Mouse (Mus musculus): Measurements from ENCODE around the gene Rab28. TPM values are rescaled to one million over a fixed set of nuclear protein-coding genes. Genes with fewer than 3 reads are reported as not detected.

Rab28 gene
- polyA plus RNA-seq (2015; fragmentation: Nextera tagmentation; extraction: Ambion mirVana), result 59.4 and 60.2 TPM in 2 replicates

GRCm38 (mm10) chr5:41708051-41708630 lies at the start of gene Rab28:
Gene Rab28 (minus strand): TSS chr5:41708157.
- H3K27me3 ChIP-seq (replicated peaks; ENCODE audit: control insufficient read depth, insufficient read depth, low read length), result no peaks in the 10 kb centered on the region
- H3K9ac ChIP-seq (ENCODE audit: low read depth, low read length), result peak within 1 kb of the TSS; percentile 87
- whole genome bisulfite sequencing, result 0% methylated on average over 34 of the region's 34 CpGs
- peaks cover 7% of the 10 kb centered on the region for H3K4me1 ChIP-seq (ENCODE audit: control insufficient read depth, insufficient read depth, low read depth, low read length)
- H3K4me3 ChIP-seq (ENCODE audit: low read length), result peak within 1 kb of the TSS; percentile 72
- peak; percentile 96 for ATAC-seq
- H3K36me3 ChIP-seq (ENCODE audit: control insufficient read depth, insufficient read depth, low read length), result no peaks in the 10 kb centered on the region
- H3K9me3 ChIP-seq (ENCODE audit: control insufficient read depth, low read length), result no peaks in the 10 kb centered on the region
- H3K27ac ChIP-seq (ENCODE audit: low read depth, low read length), result peak within 1 kb of the TSS; percentile 90
- H3K4me2 ChIP-seq (ENCODE audit: low read length), result peak within 1 kb of the TSS; percentile 96

- Histone ChIP-seq H3K4me3 (ENCODE audit: low read length) (no peak overlapping the region), H3K27me3 (replicated peaks; ENCODE audit: control insufficient read depth, insufficient read depth, low read length) (peaks cover 66% of the 10 kb centered on the region), H3K36me3 (ENCODE audit: control insufficient read depth, insufficient read depth, low read length) (no peaks in the 10 kb centered on the region), H3K27ac (ENCODE audit: low read depth, low read length) (no peak overlapping the region), H3K4me1 (ENCODE audit: control insufficient read depth, insufficient read depth, low read depth, low read length) (peaks cover 7% of the 10 kb centered on the region), H3K9ac (ENCODE audit: low read depth, low read length) (no peak overlapping the region), H3K4me2 (ENCODE audit: low read length) (no peak overlapping the region), H3K9me3 (ENCODE audit: control insufficient read depth, low read length) (no peaks in the 10 kb centered on the region)
- no peak for ATAC-seq
- 7% methylated on average over 5 of the region's 5 CpGs for WGBS
Observed at GRCm38 (mm10) chr5:41757338-41757737, 49.4 kb upstream of the Rab28 start.

DNA sequence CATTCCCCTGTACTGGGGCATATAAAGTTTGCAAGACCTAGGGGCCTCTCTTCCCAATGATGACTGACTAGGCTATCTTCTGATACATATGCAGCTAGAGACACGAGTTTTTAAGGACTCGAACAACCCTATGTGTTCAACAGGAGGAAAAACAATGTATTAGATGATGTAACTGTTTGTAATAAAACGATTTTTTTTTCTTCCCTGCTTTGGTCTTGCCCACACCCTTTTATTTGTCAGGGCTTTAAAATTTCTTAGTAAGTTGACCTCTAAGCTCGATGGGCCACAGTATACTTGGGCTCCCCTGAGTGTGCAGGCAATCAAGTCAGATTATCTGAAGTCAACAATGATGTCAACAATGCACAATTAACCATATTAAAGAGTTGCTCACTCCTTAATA lies 48.4 kb upstream of the Rab28 start:
- no peak for ATAC-seq
- WGBS, result 5% methylated on average over 4 of the region's 4 CpGs
- H3K9me3 ChIP-seq (ENCODE audit: control insufficient read depth, low read length), result no peaks in the 10 kb centered on the region

DNA sequence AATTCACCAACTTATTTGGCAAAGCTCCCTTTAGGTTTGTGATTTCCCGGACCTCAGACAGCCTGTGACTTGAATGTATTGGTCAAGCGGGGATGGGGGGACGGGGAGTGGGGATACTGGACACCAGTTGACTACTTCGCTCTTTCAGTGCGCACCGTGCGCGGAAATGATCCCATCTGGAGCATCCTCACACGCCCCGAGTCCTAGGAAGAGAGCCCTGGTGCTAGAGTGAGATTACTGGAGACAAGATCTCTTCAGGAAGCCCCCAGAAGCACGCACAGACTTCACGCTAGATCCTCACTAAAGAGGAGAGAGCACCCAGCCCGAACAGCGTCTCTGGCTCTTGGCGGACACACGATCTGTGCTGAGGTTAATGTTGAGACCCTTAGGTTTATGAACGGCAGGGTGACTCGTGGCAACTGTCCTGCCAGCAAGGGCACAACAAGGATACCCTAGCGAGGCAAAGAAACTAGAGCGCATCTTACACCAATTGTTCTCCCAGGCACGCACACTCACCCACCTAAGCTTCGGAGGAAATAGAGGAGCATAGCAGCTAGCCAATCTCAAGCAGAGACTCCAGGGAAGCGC lies 47.5 kb upstream of the Rab28 start:
- Histone ChIP-seq H3K4me2 (ENCODE audit: low read length) (no peak overlapping the region), H3K27ac (ENCODE audit: low read depth, low read length) (no peak overlapping the region), H3K9me3 (ENCODE audit: control insufficient read depth, low read length) (no peaks in the 10 kb centered on the region), H3K9ac (ENCODE audit: low read depth, low read length) (no peak overlapping the region), H3K4me1 (ENCODE audit: control insufficient read depth, insufficient read depth, low read depth, low read length) (no peaks in the 10 kb centered on the region), H3K36me3 (ENCODE audit: control insufficient read depth, insufficient read depth, low read length) (no peaks in the 10 kb centered on the region), H3K4me3 (ENCODE audit: low read length) (no peak overlapping the region), H3K27me3 (replicated peaks; ENCODE audit: control insufficient read depth, insufficient read depth, low read length) (peaks cover 71% of the 10 kb centered on the region)
- ATAC-seq, result no peak
- 3% methylated on average over 23 of the region's 23 CpGs for WGBS

More for the DNA sequence above, 48.4 kb upstream of the Rab28 start:
- Histone ChIP-seq H3K4me2 (ENCODE audit: low read length) (no peak overlapping the region), H3K4me1 (ENCODE audit: control insufficient read depth, insufficient read depth, low read depth, low read length) (peaks cover under 1% of the 10 kb centered on the region), H3K36me3 (ENCODE audit: control insufficient read depth, insufficient read depth, low read length) (no peaks in the 10 kb centered on the region), H3K27me3 (replicated peaks; ENCODE audit: control insufficient read depth, insufficient read depth, low read length) (peaks cover 68% of the 10 kb centered on the region), H3K4me3 (ENCODE audit: low read length) (no peak overlapping the region), H3K9ac (ENCODE audit: low read depth, low read length) (no peak overlapping the region), H3K27ac (ENCODE audit: low read depth, low read length) (no peak overlapping the region)

DNA sequence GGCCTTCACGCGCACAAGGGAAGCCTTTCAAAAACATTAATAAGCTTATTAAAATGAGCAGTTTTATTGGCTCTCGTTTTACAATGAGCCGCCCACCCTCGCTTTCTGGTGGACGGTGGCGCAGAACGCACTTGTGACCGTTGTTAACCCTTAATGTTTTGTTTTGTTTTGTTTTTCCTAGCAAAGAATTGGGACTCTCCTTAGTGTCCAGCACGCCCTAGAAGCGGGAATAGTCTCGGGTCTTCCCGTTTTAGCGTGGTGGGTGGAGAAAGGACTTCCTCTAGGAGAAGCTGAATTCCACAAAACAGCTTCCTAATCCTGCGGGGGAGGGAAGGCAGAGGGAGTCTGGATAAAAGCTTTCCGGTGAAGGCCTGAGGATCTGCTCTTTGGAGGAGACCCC lies 46.9 kb upstream of the Rab28 start:
- Histone ChIP-seq H3K27ac (ENCODE audit: low read depth, low read length) (no peak overlapping the region), H3K4me1 (ENCODE audit: control insufficient read depth, insufficient read depth, low read depth, low read length) (no peaks in the 10 kb centered on the region)

DNA sequence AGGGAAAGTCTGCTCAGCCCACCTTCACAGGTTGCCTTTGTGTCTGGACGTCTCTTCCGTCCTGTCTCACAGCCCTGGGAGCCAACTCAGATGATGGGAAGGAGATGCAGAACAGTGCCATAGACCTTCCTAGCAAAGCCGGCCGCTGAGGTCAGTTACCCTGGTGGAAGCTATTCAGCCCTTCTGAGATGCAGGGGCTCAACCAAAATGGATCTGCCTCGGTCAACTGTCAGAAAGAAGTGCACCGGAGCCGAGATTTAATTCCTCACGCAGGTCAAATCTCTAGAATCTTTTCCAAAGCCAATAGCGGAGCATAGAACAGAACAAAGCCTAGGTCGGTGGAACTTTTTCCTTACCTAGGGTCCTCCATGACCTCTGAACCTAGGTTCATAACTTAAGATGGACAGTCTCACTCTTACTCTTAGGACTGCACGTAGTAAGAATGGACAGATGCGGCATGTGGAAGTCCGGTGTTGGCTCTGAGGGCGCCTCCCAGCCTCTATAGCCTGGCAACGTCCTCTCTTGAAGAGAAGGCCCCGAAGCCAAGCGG lies 46.3 kb upstream of the Rab28 start:
- 0% methylated on average over 17 of the region's 17 CpGs for WGBS
- Histone ChIP-seq H3K27ac (ENCODE audit: low read depth, low read length) (no peak overlapping the region), H3K4me2 (ENCODE audit: low read length) (peak overlapping the region; percentile 27; the same call in 1 of the 2 replicates), H3K27me3 (replicated peaks; ENCODE audit: control insufficient read depth, insufficient read depth, low read length) (peaks cover 81% of the 10 kb centered on the region), H3K9me3 (ENCODE audit: control insufficient read depth, low read length) (no peaks in the 10 kb centered on the region), H3K9ac (ENCODE audit: low read depth, low read length) (no peak overlapping the region), H3K4me1 (ENCODE audit: control insufficient read depth, insufficient read depth, low read depth, low read length) (no peaks in the 10 kb centered on the region), H3K4me3 (ENCODE audit: low read length) (no peak overlapping the region), H3K36me3 (ENCODE audit: control insufficient read depth, insufficient read depth, low read length) (no peaks in the 10 kb centered on the region)
- ATAC-seq, result no peak

More for the DNA sequence above, 46.9 kb upstream of the Rab28 start:
- Histone ChIP-seq H3K4me3 (ENCODE audit: low read length) (no peak overlapping the region), H3K4me2 (ENCODE audit: low read length) (peak overlapping the region; percentile 27; the same call in 1 of the 2 replicates), H3K9me3 (ENCODE audit: control insufficient read depth, low read length) (no peaks in the 10 kb centered on the region), H3K27me3 (replicated peaks; ENCODE audit: control insufficient read depth, insufficient read depth, low read length) (peaks cover 77% of the 10 kb centered on the region), H3K9ac (ENCODE audit: low read depth, low read length) (no peak overlapping the region), H3K36me3 (ENCODE audit: control insufficient read depth, insufficient read depth, low read length) (no peaks in the 10 kb centered on the region)
- under 1% methylated on average over 16 of the region's 16 CpGs for WGBS
- no peak for ATAC-seq

- no peak overlapping the region for H3K4me2 ChIP-seq (ENCODE audit: low read length)
- WGBS, result 29% methylated on average over 4 of the region's 4 CpGs
- no peaks in the 10 kb centered on the region for H3K36me3 ChIP-seq (ENCODE audit: control insufficient read depth, insufficient read depth, low read length)
- no peaks in the 10 kb centered on the region for H3K4me1 ChIP-seq (ENCODE audit: control insufficient read depth, insufficient read depth, low read depth, low read length)
- no peak for ATAC-seq
- H3K27ac ChIP-seq (ENCODE audit: low read depth, low read length), result no peak overlapping the region
- H3K9ac ChIP-seq (ENCODE audit: low read depth, low read length), result no peak overlapping the region
- H3K9me3 ChIP-seq (ENCODE audit: control insufficient read depth, low read length), result no peaks in the 10 kb centered on the region
- H3K4me3 ChIP-seq (ENCODE audit: low read length), result no peak overlapping the region
- H3K27me3 ChIP-seq (replicated peaks; ENCODE audit: control insufficient read depth, insufficient read depth, low read length), result peaks cover 86% of the 10 kb centered on the region
Observed at GRCm38 (mm10) chr5:41752721-41753120, 44.8 kb upstream of the Rab28 start.

- Histone ChIP-seq H3K9me3 (ENCODE audit: control insufficient read depth, low read length) (no peaks in the 10 kb centered on the region), H3K4me1 (ENCODE audit: control insufficient read depth, insufficient read depth, low read depth, low read length) (no peaks in the 10 kb centered on the region), H3K9ac (ENCODE audit: low read depth, low read length) (no peak overlapping the region), H3K4me2 (ENCODE audit: low read length) (no peak overlapping the region), H3K36me3 (ENCODE audit: control insufficient read depth, insufficient read depth, low read length) (no peaks in the 10 kb centered on the region), H3K27me3 (replicated peaks; ENCODE audit: control insufficient read depth, insufficient read depth, low read length) (peaks cover 65% of the 10 kb centered on the region), H3K4me3 (ENCODE audit: low read length) (no peak overlapping the region), H3K27ac (ENCODE audit: low read depth, low read length) (no peak overlapping the region)
- no peak for ATAC-seq
- WGBS, result 4% methylated on average over 12 of the region's 15 CpGs
Observed at GRCm38 (mm10) chr5:41744898-41745780, 37.2 kb upstream of the Rab28 start.

DNA sequence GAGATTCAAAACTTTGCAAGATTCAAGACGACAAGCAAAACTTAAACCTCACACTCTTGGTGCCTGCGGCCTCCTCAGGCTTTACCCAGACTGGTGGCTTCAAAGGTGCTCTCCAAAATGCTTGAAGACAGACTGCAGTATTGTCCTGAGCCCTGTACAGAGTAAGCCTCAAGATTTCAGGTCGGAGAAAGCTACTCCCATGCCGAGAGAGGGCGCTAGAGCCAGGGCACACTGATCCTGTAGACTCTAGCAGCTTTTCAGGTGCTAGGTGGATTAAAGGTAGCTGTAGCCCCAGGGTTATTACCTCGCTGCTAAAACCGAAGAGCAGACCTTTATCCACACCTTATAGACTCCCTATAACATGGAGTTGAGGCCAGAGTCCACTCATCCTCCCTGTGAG lies 36.3 kb upstream of the Rab28 start:
- Histone ChIP-seq H3K36me3 (ENCODE audit: control insufficient read depth, insufficient read depth, low read length) (no peaks in the 10 kb centered on the region), H3K4me3 (ENCODE audit: low read length) (no peak overlapping the region), H3K27me3 (replicated peaks; ENCODE audit: control insufficient read depth, insufficient read depth, low read length) (peaks cover 56% of the 10 kb centered on the region), H3K4me1 (ENCODE audit: control insufficient read depth, insufficient read depth, low read depth, low read length) (no peaks in the 10 kb centered on the region), H3K27ac (ENCODE audit: low read depth, low read length) (no peak overlapping the region), H3K9ac (ENCODE audit: low read depth, low read length) (no peak overlapping the region), H3K4me2 (ENCODE audit: low read length) (no peak overlapping the region), H3K9me3 (ENCODE audit: control insufficient read depth, low read length) (no peaks in the 10 kb centered on the region)
- no peak for ATAC-seq
- 11% methylated on average over 7 of the region's 7 CpGs for WGBS

Data from hindbrain, embryonic 16.5 days (tissue).